Mouse (Mus musculus) neutrophil, adult 5-6 weeks (primary cell): Measurements from ENCODE around the gene Fgf15. TPM values are rescaled to one million over a fixed set of nuclear protein-coding genes. Genes with fewer than 3 reads are reported as not detected.

Experiments
- ATAC-seq: fragments of 151-379, 151-347 bp; 2 replicates; pipeline ENCODE4 v1.8.0; 2017; ENCODE audit warnings: mild to moderate bottlenecking, moderate TSS enrichment; ENCODE audit not compliant: insufficient number of reproducible peaks, poor library complexity, low FRiP score, severe bottlenecking; ENCODE audit errors: extremely low read depth
- total RNA-seq: library from RNA; stranded (forward); fragments of 200-1000 nt; gene quantifications from 2 replicates; pipeline ENCODE4 v1.2.3, GENCODE M21; 2017

The Fgf15 gene
- total RNA-seq = not detected in 2 replicates

GRCm38 (mm10) chr7:144896294-144897218 is at the start of gene Fgf15:
Fgf15 (plus strand) TSS chr7:144896531.
- ATAC-seq = no peak

DNA sequence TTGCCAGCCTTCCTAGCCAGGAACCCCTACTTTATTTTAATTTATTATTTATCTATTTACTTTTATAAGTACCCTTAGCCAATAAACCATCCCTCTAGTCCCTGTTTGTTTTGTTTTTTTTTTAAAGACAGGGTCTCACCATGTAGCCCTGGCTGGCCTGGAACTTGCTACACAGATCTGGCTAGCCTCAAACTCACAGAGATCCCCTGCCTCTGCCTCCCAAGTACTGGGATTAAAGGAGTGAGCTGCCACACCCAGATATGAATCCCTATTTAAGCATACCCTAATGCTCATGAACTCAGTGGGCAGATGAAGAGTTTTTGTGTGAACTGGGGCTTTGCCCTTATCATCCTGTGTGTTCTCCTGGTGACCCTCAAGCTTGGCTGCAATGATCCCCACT is 49.3 kb upstream of the Fgf15 start, which contains the start of gene Fgf4:
Gene Fgf4, plus strand, starts transcription at position 301 of the 400 bp plus-strand sequence.
- ATAC-seq = no peak

DNA sequence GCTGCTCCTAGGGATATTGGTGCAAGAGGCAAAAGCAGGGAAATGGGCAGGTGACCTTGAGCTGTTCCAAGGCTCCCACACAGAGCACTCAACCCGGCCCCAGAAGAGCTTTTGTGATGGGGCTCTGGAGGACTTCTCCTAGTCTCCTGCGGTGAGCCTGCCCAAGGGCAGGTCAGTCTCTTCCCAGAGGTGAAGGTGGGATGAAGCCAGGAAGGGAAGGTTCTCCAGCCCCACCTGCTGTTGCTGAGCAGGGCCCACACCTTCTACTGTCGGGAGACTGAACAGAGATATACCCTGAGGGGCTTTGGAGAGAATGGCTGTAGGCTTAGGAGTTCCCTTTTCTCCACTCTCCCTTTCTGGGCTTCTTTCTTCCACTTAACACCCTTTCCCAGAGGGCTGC is 45.0 kb upstream of the Fgf15 start:
- ATAC-seq = no peak

- ATAC-seq = no peak
Measured at GRCm38 (mm10) chr7:144854966-144855365, 41.4 kb upstream of the Fgf15 start.

- ATAC-seq = no peak
Measured at GRCm38 (mm10) chr7:144857158-144857557, 39.2 kb upstream of the Fgf15 start.

DNA sequence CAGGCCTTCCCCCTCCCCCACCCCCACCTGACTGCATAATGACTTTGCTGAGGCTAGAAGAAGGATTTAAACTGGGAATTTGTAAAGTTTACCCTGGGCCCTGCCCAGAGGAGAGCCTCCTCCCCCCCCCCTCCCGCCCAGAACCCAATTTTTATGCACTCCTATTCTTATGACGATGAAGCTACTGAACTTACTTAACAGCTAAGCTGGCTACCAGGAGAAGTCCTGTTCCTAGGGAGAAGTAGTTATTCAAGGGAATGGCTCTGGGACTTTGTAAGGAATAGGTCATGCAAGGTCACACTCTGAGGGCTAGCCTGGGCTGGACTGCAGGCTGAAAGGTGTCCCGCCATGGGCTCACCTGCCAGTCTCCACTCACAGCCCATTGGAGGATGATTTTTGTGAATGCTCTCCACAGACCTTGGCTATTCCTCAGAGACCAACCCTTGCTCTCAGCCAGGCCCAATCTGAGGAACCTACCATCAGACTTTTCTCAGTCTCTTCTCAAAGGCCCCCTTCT is 38.4 kb upstream of the Fgf15 start:
- ATAC-seq = no peak

GRCm38 (mm10) chr7:144858702-144859101 is 37.6 kb upstream of the Fgf15 start:
- no peak for ATAC-seq

DNA sequence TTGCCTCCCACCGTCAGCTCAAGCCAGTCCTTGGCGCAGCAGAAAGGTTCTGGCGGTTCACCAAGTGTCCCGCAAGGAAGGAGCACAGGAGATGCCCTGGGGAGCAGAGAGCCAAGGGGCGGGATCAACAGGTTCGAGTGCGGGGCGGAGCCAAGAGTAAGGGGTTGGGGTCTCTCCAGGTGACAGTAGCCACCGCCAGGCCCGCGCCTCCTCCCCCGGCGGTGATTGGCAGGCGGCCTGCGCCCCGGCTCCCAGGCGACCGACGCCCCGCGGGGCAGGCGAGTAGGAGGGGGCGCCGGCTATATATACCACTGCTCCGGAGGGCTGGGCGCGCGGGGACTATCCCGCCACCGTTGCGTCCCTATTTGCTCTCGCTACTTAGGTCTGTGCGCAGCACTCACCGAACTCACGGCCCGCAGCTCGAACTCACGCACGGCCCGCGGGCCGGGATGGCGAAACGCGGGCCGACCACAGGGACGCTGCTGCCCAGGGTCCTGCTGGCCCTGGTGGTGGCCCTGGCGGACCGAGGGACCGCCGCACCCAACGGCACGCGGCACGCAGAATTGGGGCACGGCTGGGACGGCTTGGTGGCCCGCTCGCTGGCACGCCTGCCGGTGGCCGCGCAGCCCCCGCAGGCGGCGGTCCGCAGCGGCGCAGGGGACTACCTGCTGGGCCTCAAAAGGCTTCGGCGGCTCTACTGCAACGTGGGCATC is 35.1 kb upstream of the Fgf15 start:
- no peak for ATAC-seq

DNA sequence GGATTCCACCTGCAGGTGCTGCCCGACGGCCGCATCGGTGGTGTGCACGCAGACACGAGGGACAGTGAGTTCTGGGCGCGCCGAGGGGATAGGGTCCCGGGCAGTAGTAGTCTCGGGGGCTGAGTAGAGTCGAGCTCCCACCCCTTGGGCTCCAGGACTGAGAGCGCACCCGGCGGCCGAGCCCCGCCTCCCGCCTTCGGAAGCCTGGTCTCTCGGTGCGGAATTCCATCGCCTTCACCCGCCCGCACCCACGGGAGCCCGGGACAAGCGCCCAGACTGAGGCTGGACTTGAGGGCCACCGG is 34.6 kb upstream of the Fgf15 start:
- no peak for ATAC-seq

DNA sequence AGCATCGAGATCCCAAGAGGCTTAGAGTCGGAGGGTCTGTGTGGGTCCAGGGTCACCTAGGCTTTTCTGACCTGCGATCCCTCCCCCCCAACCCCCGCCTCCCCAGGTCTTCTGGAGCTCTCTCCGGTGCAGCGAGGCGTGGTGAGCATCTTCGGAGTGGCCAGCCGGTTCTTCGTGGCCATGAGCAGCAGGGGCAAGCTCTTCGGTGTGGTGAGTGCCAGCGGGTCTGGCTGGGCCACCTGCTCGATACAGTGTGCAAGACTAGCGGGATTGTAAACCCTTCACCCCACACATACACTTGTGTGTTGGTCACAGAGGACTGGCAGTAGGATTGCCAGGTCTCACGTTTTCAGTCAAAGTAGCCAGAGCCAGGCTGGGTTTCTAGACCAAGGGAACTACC is 34.2 kb upstream of the Fgf15 start:
- no peak for ATAC-seq

DNA sequence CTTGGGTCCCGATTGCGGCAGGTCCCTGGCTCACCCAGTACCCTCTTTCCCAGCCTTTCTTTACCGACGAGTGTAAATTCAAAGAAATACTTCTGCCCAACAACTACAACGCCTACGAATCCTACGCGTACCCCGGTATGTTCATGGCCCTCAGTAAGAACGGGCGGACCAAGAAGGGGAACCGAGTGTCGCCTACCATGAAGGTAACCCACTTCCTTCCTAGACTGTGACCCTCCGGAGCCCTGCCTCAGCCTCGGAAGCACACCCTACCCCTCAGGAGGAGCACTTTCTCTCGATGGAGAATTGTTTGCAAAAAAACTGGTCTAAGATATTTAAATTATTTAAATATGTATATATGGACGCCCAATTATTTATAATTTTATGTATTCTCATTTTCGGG is 33.6 kb upstream of the Fgf15 start:
- no peak for ATAC-seq

GRCm38 (mm10) chr7:144863196-144863595 is 33.1 kb upstream of the Fgf15 start:
- no peak for ATAC-seq

DNA sequence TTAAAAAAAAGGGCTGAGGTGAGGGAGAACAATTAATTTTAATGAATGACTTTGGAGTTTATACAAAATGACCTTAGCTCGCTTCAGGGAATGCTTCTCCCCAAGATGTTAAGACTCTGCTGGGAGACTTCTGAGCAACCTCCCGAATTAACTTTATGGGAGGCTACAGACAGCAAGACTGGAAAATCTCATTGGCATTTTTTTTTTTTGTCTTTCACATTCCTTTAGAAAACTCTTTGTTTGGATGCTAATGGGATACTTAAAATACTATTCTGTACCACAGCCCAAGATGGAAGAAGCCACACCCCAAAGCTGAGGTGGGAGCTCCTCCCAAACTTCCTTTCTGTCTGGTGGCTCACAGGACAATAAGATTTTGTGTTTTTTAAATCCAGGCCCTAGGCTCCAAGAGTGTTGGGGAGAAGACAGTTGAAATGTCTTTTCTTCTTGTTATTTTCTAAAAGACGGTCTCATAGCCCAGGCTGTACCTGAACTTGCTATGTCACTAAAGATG is 32.1 kb upstream of the Fgf15 start:
- ATAC-seq = no peak

GRCm38 (mm10) chr7:144867161-144867560 is 29.2 kb upstream of the Fgf15 start:
- ATAC-seq = no peak

DNA sequence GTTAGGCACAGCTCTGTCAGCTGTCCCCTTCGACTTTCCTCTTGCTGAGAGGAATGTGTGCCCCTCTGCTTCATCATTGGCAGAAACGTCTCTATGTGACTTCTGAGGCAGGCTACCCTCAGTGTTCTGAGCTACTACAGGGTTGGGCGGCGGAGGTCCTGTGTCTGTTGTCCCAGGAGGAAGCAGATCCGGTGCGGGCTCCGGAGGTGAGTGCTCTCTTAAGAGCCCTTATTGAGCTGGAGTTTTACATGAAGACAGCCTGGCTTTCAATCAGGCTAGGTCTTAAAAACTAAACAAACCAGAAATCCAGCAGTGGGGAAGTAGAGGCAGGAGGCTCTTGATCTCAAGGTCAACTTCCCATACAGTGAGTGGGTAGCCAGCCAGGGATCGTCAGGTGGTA is 28.7 kb upstream of the Fgf15 start:
- no peak for ATAC-seq

- ATAC-seq = no peak
Measured at GRCm38 (mm10) chr7:144872420-144872819, 23.9 kb upstream of the Fgf15 start.

DNA sequence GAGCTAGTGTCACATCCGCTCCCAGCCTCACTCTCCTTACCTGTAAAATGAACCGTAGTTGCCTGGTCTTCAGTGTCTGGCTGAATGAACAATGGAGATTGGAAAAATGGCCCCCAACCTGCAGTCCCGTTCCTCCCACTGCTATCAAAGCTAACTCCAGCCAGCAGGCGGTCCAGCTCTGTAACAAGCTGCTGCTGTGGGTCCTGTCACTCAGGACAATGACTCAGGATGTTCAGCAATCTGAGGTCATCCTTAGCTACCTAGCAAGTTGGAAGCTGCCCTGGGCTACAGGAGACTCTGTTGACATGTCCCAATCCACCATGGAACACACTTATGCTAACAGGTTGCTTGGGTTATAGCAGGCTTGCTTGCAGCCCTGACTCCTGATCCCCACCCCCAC is 23.2 kb upstream of the Fgf15 start:
- no peak for ATAC-seq

- no peak for ATAC-seq
Measured at GRCm38 (mm10) chr7:144874226-144874625, 22.1 kb upstream of the Fgf15 start.

DNA sequence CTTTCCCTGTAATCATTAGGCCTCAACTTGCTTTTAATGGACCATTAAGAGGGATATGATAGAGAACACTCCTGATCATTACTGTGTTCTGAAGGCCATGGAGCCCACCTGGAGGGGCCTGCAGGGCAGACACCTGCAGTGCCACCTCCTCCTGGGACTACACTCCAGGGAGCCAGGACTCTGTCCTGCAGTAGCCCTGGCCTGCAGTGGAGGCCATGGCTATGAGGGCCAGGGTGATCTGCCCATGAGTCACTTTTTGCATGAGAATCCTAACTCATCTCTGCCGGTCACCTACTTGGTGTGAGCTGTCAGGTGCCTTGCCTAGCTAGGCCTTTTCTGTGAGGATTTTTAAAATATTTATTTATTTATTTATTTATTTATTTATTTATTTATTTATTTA is 17.9 kb upstream of the Fgf15 start:
- no peak for ATAC-seq

GRCm38 (mm10) chr7:144883106-144883505 is 13.2 kb upstream of the Fgf15 start:
- no peak for ATAC-seq
